Mouse (Mus musculus): ENCODE data around the gene Gm5475.

Gm5475 gene

DNA sequence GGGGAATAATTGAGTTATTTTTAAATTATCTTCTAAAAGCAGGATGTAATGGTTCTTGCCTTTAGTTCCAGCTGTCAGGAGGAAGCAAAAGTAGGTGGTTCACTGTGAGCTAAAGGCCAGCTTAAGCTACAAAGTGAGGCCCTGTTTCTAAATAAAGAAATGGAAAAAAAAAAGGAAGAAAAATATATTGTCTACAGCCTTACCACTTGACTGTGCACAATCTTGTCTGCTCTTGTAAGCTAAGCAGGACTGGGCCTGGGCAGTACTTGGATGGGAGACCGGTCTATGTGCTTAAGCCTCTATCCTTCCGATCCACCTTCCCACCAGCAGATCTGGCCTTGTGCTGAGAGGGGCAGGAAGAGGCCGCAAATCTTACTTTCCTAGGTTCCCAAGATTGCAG lies 27.5 kb downstream of the Gm5475 start:
- DNase-seq (ENCODE audit: low spot score) = no peak

GRCm38 (mm10) chr15:100451245-100451644 lies 29.3 kb downstream of the Gm5475 start:
- DNase-seq (ENCODE audit: low spot score) = peak; percentile 63

DNA sequence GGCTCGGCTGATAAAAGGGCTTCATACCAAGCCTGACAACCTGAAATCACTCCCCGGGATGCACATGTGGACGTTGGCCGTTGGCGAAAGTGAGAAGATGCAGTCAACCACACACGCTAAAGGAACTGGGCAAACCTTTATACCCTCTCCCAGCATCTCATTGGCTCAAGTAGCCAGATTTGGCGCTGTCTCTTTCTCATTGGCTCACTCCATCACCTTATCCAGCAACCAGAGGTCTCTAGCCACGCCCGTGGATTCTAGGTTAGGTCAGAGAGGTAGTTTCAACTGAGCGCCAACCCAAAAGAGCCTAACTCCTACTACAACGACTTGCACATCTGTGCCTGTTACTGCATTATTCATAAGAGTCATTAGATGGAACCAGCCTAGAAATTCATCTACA lies 30.5 kb downstream of the Gm5475 start:
- no peak for DNase-seq (ENCODE audit: low spot score)

- DNase-seq (ENCODE audit: low spot score) = no peak
These were observed 34.5 kb downstream of the Gm5475 start for GRCm38 (mm10) chr15:100456356-100456991.

DNA sequence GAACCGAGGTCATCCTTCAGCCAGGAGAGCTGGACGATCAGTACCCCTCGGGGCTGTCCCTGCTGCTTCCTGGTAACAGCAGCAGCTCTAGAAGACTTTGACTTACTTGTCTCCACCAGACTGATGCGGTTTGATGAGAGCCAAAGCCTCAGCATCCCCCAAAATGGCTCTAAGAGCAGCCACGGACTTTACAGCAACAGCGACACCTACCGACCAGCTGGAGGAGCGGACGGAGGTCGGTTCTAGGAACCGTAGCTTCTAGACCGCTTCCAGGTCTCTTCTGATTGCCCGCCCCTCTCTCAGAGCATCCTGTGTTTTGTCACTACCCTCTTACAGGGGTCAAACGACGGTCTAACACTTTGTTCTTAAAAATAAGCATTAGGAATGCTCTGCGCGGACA lies 35.4 kb downstream of the Gm5475 start:
- peak; percentile 90 for DNase-seq (ENCODE audit: low spot score)

- DNase-seq (ENCODE audit: low spot score) = peak; percentile 83
These were observed 36.1 kb downstream of the Gm5475 start for GRCm38 (mm10) chr15:100458055-100458454.

DNA sequence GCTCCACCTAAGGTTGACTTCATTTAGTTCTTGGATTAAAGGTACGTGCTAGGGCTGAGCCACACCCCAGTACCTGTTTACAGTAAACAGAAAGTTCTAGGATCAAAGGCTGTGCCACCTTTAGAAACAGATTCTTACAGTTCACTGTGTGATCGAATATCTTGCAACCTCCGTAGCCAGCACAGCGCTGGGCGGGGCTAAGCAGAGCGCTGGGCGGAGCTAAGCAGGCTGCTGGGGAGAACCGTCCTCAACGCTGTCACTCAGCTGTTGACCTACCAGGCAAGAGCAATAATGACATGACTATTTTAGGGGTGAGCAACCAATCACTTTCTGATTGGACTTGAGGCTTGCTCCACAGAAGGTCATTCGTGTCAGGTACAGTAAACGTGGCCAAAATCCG lies 39.0 kb downstream of the Gm5475 start:
- no peak for DNase-seq (ENCODE audit: low spot score)

DNA sequence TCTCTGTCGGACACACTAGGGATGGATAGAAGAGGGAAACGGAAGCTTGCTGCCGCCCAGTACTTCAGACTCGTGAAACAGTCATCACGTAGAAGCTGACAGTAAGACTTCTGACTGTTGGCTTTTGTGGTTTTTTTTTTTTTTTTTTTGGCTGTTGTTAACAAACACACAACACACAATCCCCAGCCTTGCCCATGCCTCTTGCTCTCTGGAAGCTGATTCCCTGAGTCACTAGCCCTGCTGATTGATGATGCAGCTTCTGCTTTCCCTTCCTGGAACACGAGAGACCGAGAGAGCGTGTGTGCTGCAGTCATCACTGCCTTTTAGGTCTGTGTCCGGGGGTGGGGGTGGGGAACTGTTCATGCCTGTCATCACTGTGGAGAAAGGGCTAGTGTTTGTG lies 39.7 kb downstream of the Gm5475 start:
- no peak for DNase-seq (ENCODE audit: low spot score)

DNA sequence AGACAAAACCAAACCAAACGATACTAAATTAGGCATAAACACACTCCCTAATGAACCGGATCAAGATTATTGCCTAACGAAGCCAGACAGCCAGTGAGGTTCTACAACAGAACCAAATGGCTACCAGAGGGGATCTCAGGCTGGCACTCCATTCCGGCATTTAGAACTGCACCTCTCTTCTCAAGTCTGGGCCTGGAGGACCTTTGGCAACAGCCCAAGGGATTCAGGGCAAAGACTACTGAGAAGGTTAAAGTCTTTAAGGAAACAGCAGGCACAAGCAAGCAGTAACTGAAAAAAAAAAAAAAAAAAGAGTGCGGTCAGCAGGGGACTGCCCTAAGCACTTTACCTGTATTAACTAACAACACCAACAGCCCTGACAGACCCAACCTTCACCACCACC lies 40.1 kb downstream of the Gm5475 start:
- DNase-seq (ENCODE audit: low spot score) = no peak

DNA sequence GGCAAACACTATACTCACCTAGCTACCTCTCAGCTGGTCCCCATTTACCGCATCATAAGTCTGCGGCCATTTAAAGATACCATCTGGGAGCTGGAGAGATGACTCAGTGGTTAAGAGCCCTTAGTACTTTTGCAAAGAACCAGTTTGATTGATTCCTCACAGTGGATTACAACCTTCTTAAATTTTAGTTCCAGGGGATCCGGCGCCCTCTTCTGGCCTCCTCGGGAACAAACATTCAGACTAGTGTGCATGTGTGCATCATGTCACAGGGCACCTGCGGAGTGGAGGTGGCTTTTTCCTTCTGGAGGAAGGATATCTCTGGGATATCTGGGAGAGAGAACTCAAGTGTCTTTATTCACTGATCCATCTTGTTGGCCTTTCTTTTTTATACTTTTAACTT lies 41.8 kb downstream of the Gm5475 start:
- DNase-seq (ENCODE audit: low spot score) = peak; percentile 83

DNA sequence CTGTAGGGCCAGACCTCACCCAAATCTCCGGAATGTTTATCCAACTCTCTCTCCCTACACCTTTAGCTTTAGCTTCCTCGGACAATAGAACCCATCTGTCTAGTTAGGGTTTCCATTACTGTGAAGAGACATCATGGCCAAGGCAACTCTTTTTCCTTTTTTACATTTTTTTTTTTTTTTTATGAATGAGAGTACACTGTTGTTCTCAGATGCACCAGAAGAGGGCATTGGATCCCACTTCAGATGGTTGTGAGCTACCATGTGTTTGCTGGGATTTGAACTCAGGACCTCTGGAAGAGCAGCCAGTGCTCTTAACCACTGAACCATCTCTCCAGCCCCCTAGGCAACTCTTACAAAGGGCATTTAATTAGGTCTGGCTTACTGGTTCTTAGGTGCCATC lies 43.5 kb downstream of the Gm5475 start:
- no peak for DNase-seq (ENCODE audit: low spot score)

- no peak for DNase-seq (ENCODE audit: low spot score)
These were observed 45.8 kb downstream of the Gm5475 start for GRCm38 (mm10) chr15:100467738-100468137.

DNA sequence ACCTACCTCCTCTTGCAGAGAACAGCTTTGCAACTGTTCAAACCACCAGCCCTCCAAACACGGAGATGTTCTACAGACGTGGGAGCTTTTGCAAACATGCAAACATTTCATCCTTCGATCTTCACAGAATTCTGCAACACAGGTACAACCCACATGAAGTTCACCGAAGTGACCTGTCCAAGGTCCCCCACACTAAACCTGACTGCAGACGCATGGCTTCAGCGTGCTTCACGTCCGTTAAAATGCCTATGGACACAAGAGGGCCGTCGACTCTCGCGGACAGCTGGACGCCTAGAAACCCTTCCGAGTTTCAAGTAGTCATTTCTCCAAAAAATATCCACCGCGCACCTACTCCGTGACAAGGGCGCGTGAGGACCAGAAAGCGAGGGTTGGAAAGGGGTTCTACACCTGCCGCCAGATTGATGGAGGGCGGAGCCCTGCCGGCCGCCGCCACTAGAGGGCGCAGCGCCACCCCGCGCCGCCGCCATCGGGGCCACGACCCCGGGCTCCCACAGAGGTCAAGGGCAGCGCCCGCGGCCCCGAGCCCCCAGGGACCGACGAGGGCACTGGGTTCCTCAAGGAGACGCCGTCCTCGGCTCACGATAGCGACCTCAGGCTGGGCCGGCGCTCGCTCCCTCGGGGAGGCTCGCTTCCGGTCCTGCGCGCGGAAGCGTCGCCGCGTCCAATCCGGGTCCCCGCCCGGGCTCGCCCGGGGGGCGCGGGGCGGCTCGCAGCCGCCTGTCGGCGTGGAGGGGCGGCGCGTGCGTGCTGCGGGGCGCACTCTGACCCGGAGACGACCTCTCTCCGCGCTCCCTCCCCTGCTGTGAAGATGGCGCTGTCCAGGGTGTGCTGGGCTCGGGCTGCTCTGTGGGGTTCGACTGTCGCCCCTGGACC lies 46.6 kb downstream of the Gm5475 start, which contains the start of gene Letmd1:
TSS of gene Letmd1 (plus strand) at position 729 of the 894 bp plus-strand sequence.
- peak; percentile 90 for DNase-seq (ENCODE audit: low spot score)

DNA sequence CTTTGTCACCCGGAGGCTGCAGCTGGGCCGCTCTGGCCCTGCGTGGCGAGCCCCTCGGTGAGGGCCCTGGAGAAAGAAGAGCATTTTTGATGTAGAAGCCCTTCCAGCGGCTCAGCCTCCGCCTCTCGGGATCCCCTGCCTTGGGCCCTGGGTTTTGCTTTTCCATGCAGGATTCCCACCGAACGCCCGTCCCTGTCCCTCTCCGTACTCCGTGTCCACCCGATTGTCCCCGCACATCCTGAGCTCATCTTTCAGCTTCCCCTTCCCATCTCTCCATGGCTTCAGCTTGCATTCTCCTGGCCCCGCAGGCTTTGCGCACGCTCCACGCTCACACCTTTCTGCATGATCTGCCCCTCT lies 47.2 kb downstream of the Gm5475 start:
- DNase-seq (ENCODE audit: low spot score) = no peak

- DNase-seq (ENCODE audit: low spot score) = no peak
These were observed 48.1 kb downstream of the Gm5475 start for GRCm38 (mm10) chr15:100470037-100470436.

DNA sequence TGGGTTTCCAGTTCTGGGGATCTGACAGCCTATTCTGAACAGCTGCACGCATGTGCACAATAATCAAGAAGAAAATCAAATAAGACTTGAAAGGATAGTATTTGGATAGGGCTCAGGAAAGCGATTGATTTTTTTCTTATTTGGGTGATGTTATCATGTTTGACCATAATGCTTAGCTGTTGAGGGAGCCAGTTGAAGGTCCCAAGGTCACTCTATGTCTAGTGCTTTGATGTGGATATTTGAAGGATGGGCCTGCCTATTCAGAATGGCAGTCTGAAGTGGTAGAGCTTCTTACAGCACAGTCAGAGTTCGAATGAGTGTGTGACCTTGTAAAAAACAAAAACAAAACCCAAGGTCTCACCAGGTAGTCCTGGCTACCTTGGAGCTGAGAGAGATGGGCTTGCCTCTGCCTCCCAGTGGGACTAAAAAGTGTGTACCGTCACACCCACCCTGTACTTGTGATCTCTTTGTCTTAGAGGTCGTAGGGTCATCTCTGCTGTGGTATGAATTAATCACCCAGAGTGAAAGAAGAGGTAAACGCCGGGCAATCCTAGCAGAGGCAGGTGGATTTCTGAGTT lies 52.1 kb downstream of the Gm5475 start:
- no peak for DNase-seq (ENCODE audit: low spot score)

Measured in testis, postnatal 10 days (tissue).